Mouse (Mus musculus): Measurements from ENCODE around the gene Snrnp35.
"Not testable (repeated sequence)": the region's sequence is repeated elsewhere in the genome, so short reads cannot be mapped to it uniquely, and the experiment has no call there.

Snrnp35 gene

GRCm38 (mm10) chr5:124463462-124463861 is 19.5 kb upstream of the Snrnp35 start:
- no peak for DNase-seq

- DNase-seq = no peak
Observed at GRCm38 (mm10) chr5:124464905-124465304, 18.0 kb upstream of the Snrnp35 start.

- no peak for DNase-seq
Observed at GRCm38 (mm10) chr5:124467766-124468165, 15.2 kb upstream of the Snrnp35 start.

GRCm38 (mm10) chr5:124468365-124468764 is 14.6 kb upstream of the Snrnp35 start:
- no peak for DNase-seq

- no peak for DNase-seq
Observed at GRCm38 (mm10) chr5:124469486-124469885, 13.4 kb upstream of the Snrnp35 start.

GRCm38 (mm10) chr5:124470591-124471171 is 12.3 kb upstream of the Snrnp35 start:
- no peak for DNase-seq

- no peak for DNase-seq
Observed at GRCm38 (mm10) chr5:124478873-124479204, 4.1 kb upstream of the Snrnp35 start.

GRCm38 (mm10) chr5:124480119-124480518 is 2.8 kb upstream of the Snrnp35 start:
- no peak for DNase-seq

- DNase-seq = no peak
Observed at GRCm38 (mm10) chr5:124481714-124482113, 1.2 kb upstream of the Snrnp35 start.

- peak; percentile 37 to 64 for DNase-seq
Observed at GRCm38 (mm10) chr5:124482436-124482965, 433 bp upstream of the Snrnp35 start.

- peak in 1 of 2 experiments; percentile 28 for DNase-seq
Observed at GRCm38 (mm10) chr5:124483655-124484396, 892 bp downstream of the Snrnp35 start.

GRCm38 (mm10) chr5:124485654-124486053 is 2.7 kb downstream of the Snrnp35 start:
- DNase-seq = no peak

GRCm38 (mm10) chr5:124488885-124489284 is 6.0 kb downstream of the Snrnp35 start:
- no peak for DNase-seq

GRCm38 (mm10) chr5:124491732-124492131 is 8.8 kb downstream of the Snrnp35 start:
- no peak for DNase-seq

- DNase-seq = no peak
Observed at GRCm38 (mm10) chr5:124492618-124493017, 9.7 kb downstream of the Snrnp35 start.

- DNase-seq = no peak
Observed at GRCm38 (mm10) chr5:124493455-124493854, 10.5 kb downstream of the Snrnp35 start.

GRCm38 (mm10) chr5:124495547-124495946 is 12.6 kb downstream of the Snrnp35 start:
- DNase-seq = no peak

- DNase-seq = no peak
Observed at GRCm38 (mm10) chr5:124496614-124497514, 13.9 kb downstream of the Snrnp35 start.

- DNase-seq = no peak
Observed at GRCm38 (mm10) chr5:124498221-124498876, 15.4 kb downstream of the Snrnp35 start.

- DNase-seq = no peak
Observed at GRCm38 (mm10) chr5:124499001-124499400, 16.1 kb downstream of the Snrnp35 start.

GRCm38 (mm10) chr5:124500037-124500436 is 17.1 kb downstream of the Snrnp35 start:
- DNase-seq = not testable (repeated sequence)

- DNase-seq = no peak
Observed at GRCm38 (mm10) chr5:124500573-124500972, 17.6 kb downstream of the Snrnp35 start.

- no peak for DNase-seq
Observed at GRCm38 (mm10) chr5:124501541-124501940, 18.6 kb downstream of the Snrnp35 start.

Measured in cerebellum, postnatal 25 days (tissue).